Mouse (Mus musculus) embryonic facial prominence, embryonic 13.5 days (tissue): ENCODE results near the gene Fubp1. TPM values are rescaled to one million over a fixed set of nuclear protein-coding genes. Genes with fewer than 3 reads are reported as not detected.
"Not testable (repeated sequence)": the region's sequence is repeated elsewhere in the genome, so short reads cannot be mapped to it uniquely, and the experiment has no call there.

Experiments
- ATAC-seq: fragments of 200-750 bp; cut with Nextera tagmentation; 2 replicates; pipeline ENCODE4 v1.8.0; 2017; ENCODE audit warnings: low read depth; ENCODE audit not compliant: insufficient number of reproducible peaks, insufficient read depth, low FRiP score, low TSS enrichment
- H3K27ac ChIP-seq: fragments of 300-500 bp; sonication (generic); 2 replicates; pipeline ENCODE4 v1.5.1; 2015; ENCODE audit warnings: moderate library complexity, mild to moderate bottlenecking, inconsistent platforms
- H3K27me3 ChIP-seq: fragments of 300-500 bp; sonication (generic); 2 replicates; pipeline ENCODE4 v1.6.1; 2015; ENCODE audit warnings: mild to moderate bottlenecking, inconsistent platforms
- H3K36me3 ChIP-seq: fragments of 300-500 bp; sonication (generic); 2 replicates; pipeline ENCODE4 v1.6.1; 2015; ENCODE audit warnings: mild to moderate bottlenecking, inconsistent platforms
- H3K4me1 ChIP-seq: fragments of 300-500 bp; sonication (generic); 2 replicates; pipeline ENCODE4 v1.6.1; 2015; ENCODE audit warnings: inconsistent platforms
- H3K4me2 ChIP-seq: fragments of 300-500 bp; sonication (generic); 2 replicates; pipeline ENCODE4 v1.6.1; 2015; ENCODE audit warnings: moderate library complexity, mild to moderate bottlenecking, inconsistent platforms
- H3K4me3 ChIP-seq: fragments of 300-500 bp; sonication (generic); 2 replicates; pipeline ENCODE4 v1.5.1; 2015; ENCODE audit warnings: mild to moderate bottlenecking, inconsistent platforms
- H3K9ac ChIP-seq: fragments of 300-500 bp; sonication (generic); 2 replicates; pipeline ENCODE4 v1.6.1; 2015; ENCODE audit warnings: mild to moderate bottlenecking, inconsistent platforms
- H3K9me3 ChIP-seq: fragments of 300-500 bp; sonication (generic); 2 replicates; pipeline ENCODE4 v1.6.1; 2016; ENCODE audit warnings: inconsistent platforms
- WGBS: fragments of 180-500 bp; shearing (Covaris S2); methylation state at CpG from one replicate; pipeline ENCODE4 v1.1.7; 2015; ENCODE audit warnings: mixed read lengths; 5-methylcytosine and 5-hydroxymethylcytosine counted together
- polyA plus RNA-seq: library from polyadenylated mRNA; unstranded; fragments of >200 nt; fragmentation: Nextera tagmentation; extraction: Ambion mirVana; gene quantifications from 2 replicates; pipeline ENCODE4 v1.2.1, GENCODE M21; 2015

Gene Fubp1
- polyA plus RNA-seq, 1 experiment from 2014 or later, result 336 TPM

DNA sequence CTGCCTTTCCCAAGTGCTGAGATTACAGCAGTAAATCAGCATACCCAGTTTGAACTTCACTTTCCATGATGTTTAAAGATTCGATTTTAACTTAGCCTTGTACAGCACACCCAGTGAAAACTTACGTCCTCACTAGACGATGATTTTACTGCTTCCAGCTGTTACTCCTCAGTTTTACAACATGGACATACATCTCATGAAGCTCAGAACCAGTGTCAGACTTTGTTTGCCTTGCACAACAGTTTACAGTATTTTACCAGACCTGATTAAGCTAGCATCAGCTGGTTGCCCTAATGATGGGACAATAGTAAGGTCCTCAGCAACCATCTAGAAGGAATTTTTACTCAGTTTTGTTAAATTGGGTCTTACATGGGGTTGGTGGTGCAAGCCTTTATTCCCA lies 30.9 kb downstream of the Fubp1 start:
- no peaks in the 10 kb centered on the region for H3K9me3 ChIP-seq
- peaks cover 21% of the 10 kb centered on the region for H3K36me3 ChIP-seq
- H3K4me3 ChIP-seq, result no peak overlapping the region
- 71% methylated on average over 3 of the region's 3 CpGs for WGBS
- no peak overlapping the region for H3K9ac ChIP-seq
- H3K4me1 ChIP-seq, result no peaks in the 10 kb centered on the region
- ATAC-seq, result no peak
- no peaks in the 10 kb centered on the region for H3K27me3 ChIP-seq
- H3K4me2 ChIP-seq, result no peak overlapping the region
- H3K27ac ChIP-seq, result no peak overlapping the region

DNA sequence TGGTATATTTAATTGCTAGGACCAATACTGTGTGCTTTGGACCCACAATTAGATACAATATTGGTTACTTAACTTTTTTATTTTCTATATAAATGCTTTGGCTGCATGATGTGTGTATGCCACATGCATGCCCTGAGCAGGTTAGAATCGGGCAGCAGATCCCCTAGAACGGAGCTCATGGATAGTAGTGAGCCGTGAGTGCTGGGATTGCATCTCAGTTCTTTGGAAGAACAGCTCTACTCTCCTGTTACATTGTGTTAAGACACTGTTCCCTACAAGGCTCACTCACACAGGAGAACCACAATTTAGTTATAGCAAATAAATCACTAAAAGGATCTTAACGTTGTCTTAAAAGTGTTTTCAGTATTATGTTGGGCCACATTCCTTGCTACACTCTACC lies 33.1 kb downstream of the Fubp1 start:
- WGBS, result 79% methylated on average over 4 of the region's 4 CpGs
- H3K9ac ChIP-seq, result no peak overlapping the region
- no peak overlapping the region for H3K4me2 ChIP-seq
- no peaks in the 10 kb centered on the region for H3K9me3 ChIP-seq
- no peaks in the 10 kb centered on the region for H3K27me3 ChIP-seq
- peaks cover 10% of the 10 kb centered on the region for H3K36me3 ChIP-seq
- no peak overlapping the region for H3K27ac ChIP-seq
- H3K4me3 ChIP-seq, result no peak overlapping the region
- ATAC-seq, result no peak
- no peaks in the 10 kb centered on the region for H3K4me1 ChIP-seq

DNA sequence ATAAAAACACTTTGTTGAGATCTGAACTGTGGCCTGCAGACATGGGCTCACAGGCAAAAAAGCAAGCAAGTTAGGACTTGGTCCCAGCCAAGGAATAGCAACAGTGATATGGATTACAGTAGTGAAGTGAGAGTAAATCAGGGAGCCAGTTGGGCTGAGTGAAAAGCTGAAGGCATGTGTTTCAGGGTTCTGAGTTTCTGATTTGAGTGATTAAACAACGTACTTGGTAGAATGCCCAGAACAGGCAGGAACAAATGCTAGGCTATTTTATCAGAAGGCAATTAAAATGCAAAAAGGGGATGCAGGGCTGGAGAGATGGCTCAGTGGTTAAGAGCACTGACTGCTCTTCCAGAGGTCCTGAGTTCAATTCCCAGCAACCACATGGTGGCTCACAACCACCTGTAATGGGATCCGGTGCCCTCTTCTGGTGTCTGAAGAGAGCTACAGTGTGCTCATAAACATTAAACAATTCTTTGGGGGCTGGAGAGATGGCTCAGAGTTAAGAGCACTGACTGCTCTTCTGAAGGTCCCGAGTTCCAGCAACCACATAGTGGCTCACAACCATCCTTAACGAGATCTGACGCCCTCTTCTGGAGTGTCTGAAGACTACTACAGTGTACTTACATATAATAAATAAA lies 35.2 kb downstream of the Fubp1 start:
- 75% methylated on average over 5 of the region's 5 CpGs for WGBS
- no peak overlapping the region for H3K9ac ChIP-seq
- H3K4me2 ChIP-seq, result no peak overlapping the region
- H3K9me3 ChIP-seq, result no peaks in the 10 kb centered on the region
- H3K27me3 ChIP-seq, result no peaks in the 10 kb centered on the region
- H3K4me3 ChIP-seq, result no peak overlapping the region
- ATAC-seq, result no peak
- no peaks in the 10 kb centered on the region for H3K4me1 ChIP-seq
- no peaks in the 10 kb centered on the region; the same call in 1 of the 2 replicates for H3K36me3 ChIP-seq
- no peak overlapping the region for H3K27ac ChIP-seq

- Histone ChIP-seq H3K9me3 (no peaks in the 10 kb centered on the region), H3K27ac (no peak overlapping the region), H3K4me3 (no peak overlapping the region), H3K27me3 (no peaks in the 10 kb centered on the region), H3K9ac (no peak overlapping the region), H3K4me1 (no peaks in the 10 kb centered on the region), H3K36me3 (no peaks in the 10 kb centered on the region; the same call in 1 of the 2 replicates), H3K4me2 (no peak overlapping the region)
- WGBS, result 78% methylated on average over 12 of the region's 12 CpGs
- no peak for ATAC-seq
Measured at GRCm38 (mm10) chr3:152247708-152248107, 37.5 kb downstream of the Fubp1 start.

DNA sequence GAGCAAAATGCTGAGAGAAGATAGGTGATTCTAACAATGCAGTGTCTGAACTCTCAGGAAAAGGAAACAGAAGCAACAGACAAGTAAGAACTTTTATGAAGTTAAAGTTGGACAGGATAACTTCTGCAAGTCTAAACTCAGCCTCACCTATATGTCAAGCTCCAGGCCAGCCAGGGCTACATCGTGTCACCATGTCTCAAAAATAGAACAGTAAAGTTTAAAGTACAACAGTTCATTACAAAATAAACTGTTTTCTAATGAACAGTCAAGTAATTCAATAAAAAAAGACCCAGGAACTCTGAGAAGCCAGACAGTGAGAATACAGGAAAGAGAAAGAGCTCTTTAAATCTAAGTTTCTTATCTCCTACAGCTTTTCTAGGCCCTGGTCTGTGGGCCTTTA lies 40.3 kb downstream of the Fubp1 start:
- 94% methylated on average over 1 of the region's 1 CpGs for WGBS
- H3K9me3 ChIP-seq, result no peaks in the 10 kb centered on the region
- no peak overlapping the region for H3K4me2 ChIP-seq
- no peaks in the 10 kb centered on the region for H3K4me1 ChIP-seq
- no peak overlapping the region for H3K27ac ChIP-seq
- no peak for ATAC-seq
- no peaks in the 10 kb centered on the region for H3K27me3 ChIP-seq
- no peak overlapping the region for H3K4me3 ChIP-seq
- H3K9ac ChIP-seq, result no peak overlapping the region
- H3K36me3 ChIP-seq, result no peaks in the 10 kb centered on the region; the same call in 1 of the 2 replicates

DNA sequence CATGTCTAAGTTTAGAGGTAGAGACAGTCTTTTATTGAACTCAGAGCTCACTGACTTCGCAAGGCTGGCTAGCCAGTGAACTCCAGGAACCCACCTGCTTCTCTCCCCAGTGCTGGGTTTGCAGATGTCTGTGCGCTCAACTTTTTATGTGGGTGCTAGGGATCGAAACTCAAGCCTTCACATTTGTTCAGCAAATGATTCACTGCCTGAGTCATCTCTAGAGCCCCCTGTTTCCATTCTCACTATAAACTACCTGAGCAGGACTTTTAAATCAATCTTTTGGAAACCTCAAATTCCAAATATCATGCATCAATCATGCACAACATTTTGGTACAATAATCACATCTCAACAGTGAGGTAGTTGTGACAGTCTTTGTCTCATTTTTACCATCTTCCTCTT lies 47.3 kb downstream of the Fubp1 start:
- Histone ChIP-seq H3K27me3 (peaks cover 13% of the 10 kb centered on the region), H3K9ac (no peak overlapping the region), H3K4me3 (no peak overlapping the region), H3K36me3 (no peaks in the 10 kb centered on the region), H3K4me2 (no peak overlapping the region), H3K9me3 (no peaks in the 10 kb centered on the region), H3K4me1 (peaks cover 11% of the 10 kb centered on the region), H3K27ac (no peak overlapping the region)
- WGBS, result 84% methylated on average over 3 of the region's 3 CpGs
- ATAC-seq, result no peak

GRCm38 (mm10) chr3:152259409-152259808 lies 49.2 kb downstream of the Fubp1 start:
- H3K9ac ChIP-seq, H3K4me2 ChIP-seq, ATAC-seq, H3K27ac ChIP-seq, H3K36me3 ChIP-seq, H3K9me3 ChIP-seq, H3K4me3 ChIP-seq: not testable (repeated sequence)
- WGBS, result 45% methylated on average over 8 of the region's 9 CpGs
- peaks cover 29% of the 10 kb centered on the region for H3K27me3 ChIP-seq
- peaks cover 11% of the 10 kb centered on the region for H3K4me1 ChIP-seq

DNA sequence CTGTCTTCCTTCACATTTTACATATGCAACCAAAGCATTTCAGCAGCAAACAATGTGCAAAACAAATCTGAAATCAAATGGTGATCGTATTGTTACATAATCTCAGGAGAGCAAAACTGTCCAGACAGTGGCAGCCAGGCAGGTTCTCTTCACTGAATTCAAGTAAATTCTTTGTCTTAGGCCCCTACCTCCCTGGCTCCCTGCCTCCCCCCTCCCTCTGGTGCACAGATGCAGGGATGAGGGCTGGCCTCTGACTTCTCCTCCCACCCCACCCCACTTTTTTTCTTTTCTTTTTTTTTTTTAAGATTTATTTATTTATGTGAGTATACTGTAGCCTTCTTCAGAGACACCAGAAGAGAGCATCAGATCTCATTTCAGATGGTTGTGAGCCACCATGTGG lies 50.1 kb downstream of the Fubp1 start:
- no peak overlapping the region for H3K27ac ChIP-seq
- no peak for ATAC-seq
- no peaks in the 10 kb centered on the region for H3K36me3 ChIP-seq
- no peak overlapping the region for H3K4me2 ChIP-seq
- H3K27me3 ChIP-seq, result peaks cover 36% of the 10 kb centered on the region
- 90% methylated on average over 1 of the region's 1 CpGs for WGBS
- H3K9ac ChIP-seq, result no peak overlapping the region
- no peak overlapping the region for H3K4me3 ChIP-seq
- no peaks in the 10 kb centered on the region for H3K9me3 ChIP-seq
- peaks cover 17% of the 10 kb centered on the region for H3K4me1 ChIP-seq

DNA sequence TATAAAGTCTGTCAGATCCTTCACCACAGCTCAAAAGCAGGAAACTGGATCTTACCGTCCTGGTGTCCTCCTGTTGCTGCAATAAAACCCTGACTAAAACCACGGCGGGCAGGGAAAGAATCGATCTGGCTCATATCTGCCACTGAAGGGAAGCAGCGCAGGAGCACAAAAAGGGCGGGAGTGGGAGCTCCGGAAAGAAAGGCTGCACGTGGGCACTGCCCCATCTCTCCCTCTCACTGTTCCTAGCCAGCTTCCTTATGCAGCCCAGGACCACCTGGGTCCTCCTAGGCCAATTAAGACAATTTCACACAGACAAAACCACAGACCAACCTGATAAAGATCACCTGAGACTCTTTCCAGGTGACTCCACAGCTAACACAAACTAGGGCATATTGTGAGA lies 51.2 kb downstream of the Fubp1 start:
- no peak overlapping the region for H3K4me2 ChIP-seq
- H3K9ac ChIP-seq, result no peak overlapping the region
- no peak overlapping the region for H3K4me3 ChIP-seq
- H3K4me1 ChIP-seq, result peaks cover 25% of the 10 kb centered on the region
- no peak for ATAC-seq
- no peaks in the 10 kb centered on the region for H3K36me3 ChIP-seq
- H3K27ac ChIP-seq, result no peak overlapping the region
- WGBS, result 44% methylated on average over 8 of the region's 8 CpGs
- peaks cover 42% of the 10 kb centered on the region for H3K27me3 ChIP-seq
- H3K9me3 ChIP-seq, result no peaks in the 10 kb centered on the region

GRCm38 (mm10) chr3:152261948-152262347 lies 51.7 kb downstream of the Fubp1 start:
- H3K36me3 ChIP-seq, result no peaks in the 10 kb centered on the region
- peak overlapping the region; percentile 14; the same call in 1 of the 2 replicates for H3K4me2 ChIP-seq
- peaks cover 28% of the 10 kb centered on the region for H3K4me1 ChIP-seq
- WGBS, result 17% methylated on average over 8 of the region's 8 CpGs
- no peak for ATAC-seq
- H3K27me3 ChIP-seq, result peaks cover 47% of the 10 kb centered on the region
- no peak overlapping the region for H3K9ac ChIP-seq
- no peak overlapping the region for H3K4me3 ChIP-seq
- H3K9me3 ChIP-seq, result no peaks in the 10 kb centered on the region
- no peak overlapping the region for H3K27ac ChIP-seq

DNA sequence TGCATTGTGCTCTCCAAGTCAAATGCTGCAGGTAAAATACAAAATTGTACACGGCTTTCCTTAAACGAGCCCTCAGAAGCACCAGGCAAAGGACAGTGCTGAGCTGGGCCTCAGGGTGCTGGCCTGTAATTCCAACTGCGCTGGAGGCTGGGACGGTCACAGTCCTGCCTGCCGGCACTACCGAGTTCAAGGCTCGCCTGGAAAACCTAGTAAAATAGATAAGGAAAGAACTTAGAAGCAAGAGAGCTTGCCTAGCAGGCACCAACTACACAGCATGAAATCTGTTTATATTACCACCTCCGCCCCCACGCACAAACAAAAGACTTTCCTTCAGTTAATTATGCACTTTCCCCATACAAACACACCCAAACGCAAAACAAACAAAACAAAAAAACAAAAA lies 54.2 kb downstream of the Fubp1 start:
- H3K9ac ChIP-seq, result no peak overlapping the region
- WGBS, result 49% methylated on average over 10 of the region's 10 CpGs
- H3K36me3 ChIP-seq, result no peaks in the 10 kb centered on the region
- H3K4me2 ChIP-seq, result 0 out of 2 replicates have a peak overlapping the region, but pooled peaks have one; percentile 1
- no peak overlapping the region for H3K4me3 ChIP-seq
- no peak overlapping the region for H3K27ac ChIP-seq
- no peaks in the 10 kb centered on the region for H3K9me3 ChIP-seq
- no peak for ATAC-seq
- H3K27me3 ChIP-seq, result peaks cover 59% of the 10 kb centered on the region
- H3K4me1 ChIP-seq, result peaks cover 28% of the 10 kb centered on the region

DNA sequence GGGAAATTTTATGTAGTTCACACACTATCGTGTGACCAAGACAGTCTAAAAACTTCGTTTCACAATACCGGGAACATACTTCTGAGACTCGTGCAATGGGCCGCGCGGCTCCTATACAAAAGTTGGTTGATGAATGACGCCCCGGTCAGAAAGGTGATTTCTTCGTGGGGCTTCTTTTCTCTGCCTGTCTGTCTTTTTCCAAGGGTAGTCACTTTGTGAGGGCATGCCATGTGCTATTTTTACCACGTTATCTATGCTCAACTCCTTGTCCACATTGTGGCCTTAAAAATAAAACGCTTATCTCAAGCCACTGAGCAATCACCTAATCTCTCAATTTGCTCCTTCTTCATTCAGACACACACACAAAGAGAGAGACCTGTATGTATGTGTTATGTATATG lies 54.6 kb downstream of the Fubp1 start:
- H3K9me3 ChIP-seq, result no peaks in the 10 kb centered on the region
- H3K27me3 ChIP-seq, result peaks cover 59% of the 10 kb centered on the region
- H3K36me3 ChIP-seq, result no peaks in the 10 kb centered on the region
- no peak for ATAC-seq
- no peak overlapping the region for H3K27ac ChIP-seq
- H3K4me3 ChIP-seq, result peak overlapping the region; percentile 64
- WGBS, result 51% methylated on average over 12 of the region's 12 CpGs
- peak overlapping the region; percentile 97 for H3K4me2 ChIP-seq
- peaks cover 28% of the 10 kb centered on the region for H3K4me1 ChIP-seq
- 0 out of 2 replicates have a peak overlapping the region, but pooled peaks have one; percentile 84 for H3K9ac ChIP-seq
